Mouse (Mus musculus): ENCODE measurements around the gene Sox15. TPM values are rescaled to one million over a fixed set of nuclear protein-coding genes. Genes with fewer than 3 reads are reported as not detected.

Sox15 gene
- polyA plus RNA-seq (2014; fragmentation: Illumina TruSeq; extraction: RNeasy Lipid Tissue Mini Kit (QIAGEN cat#74804); ENCODE audit: low read depth, low replicate concordance): not detected

GRCm38 (mm10) chr11:69655264-69656064, at the start of gene Sox15:
TSS of gene Sox15 (plus strand) at chr11:69655314.

DNA sequence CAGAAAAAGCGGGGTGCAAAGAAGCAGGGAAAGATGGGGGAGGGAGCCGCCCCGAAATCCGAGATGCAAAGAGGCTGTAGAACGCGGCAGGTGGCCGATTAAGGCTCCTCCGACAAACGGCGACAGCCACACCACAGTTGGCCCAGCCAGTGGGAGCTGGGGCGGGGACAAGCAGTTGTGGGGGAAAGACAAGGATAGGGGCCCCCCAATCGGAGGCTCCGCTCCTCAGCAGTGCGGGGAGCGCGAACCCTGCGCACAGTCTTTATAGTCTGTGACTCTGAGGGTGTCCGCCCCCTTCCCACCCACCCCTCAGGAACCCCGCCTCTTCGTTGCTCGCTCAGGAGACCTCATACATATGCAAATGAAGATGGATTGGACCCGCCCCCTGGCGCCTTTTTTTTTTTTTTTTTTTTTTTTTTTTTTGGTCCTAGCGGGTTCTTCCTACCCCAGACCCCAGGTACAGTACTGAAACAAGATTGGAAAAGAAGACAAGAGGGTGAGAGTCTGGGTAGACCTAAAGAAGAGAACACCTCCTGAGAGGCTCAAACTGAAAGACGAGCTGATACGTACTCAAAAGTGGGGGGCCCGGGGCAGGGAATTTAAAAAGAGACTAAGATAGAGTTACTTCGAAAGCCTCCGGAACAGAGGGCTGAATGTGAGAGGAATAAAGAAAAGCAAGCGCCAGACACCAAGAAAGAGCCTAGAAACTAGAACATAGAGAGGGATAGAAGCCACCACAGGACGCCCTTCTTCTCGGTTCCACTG, 49.2 kb upstream of the Sox15 start, which contains the start of gene Atp1b2:
Gene Atp1b2, minus strand, starts transcription at position 217 of the 765 bp plus-strand sequence.

GRCm38 (mm10) chr11:69617805-69618204, 37.3 kb upstream of the Sox15 start, which contains the start of gene Shbg:
TSS of gene Shbg (minus strand) at chr11:69617905.

DNA sequence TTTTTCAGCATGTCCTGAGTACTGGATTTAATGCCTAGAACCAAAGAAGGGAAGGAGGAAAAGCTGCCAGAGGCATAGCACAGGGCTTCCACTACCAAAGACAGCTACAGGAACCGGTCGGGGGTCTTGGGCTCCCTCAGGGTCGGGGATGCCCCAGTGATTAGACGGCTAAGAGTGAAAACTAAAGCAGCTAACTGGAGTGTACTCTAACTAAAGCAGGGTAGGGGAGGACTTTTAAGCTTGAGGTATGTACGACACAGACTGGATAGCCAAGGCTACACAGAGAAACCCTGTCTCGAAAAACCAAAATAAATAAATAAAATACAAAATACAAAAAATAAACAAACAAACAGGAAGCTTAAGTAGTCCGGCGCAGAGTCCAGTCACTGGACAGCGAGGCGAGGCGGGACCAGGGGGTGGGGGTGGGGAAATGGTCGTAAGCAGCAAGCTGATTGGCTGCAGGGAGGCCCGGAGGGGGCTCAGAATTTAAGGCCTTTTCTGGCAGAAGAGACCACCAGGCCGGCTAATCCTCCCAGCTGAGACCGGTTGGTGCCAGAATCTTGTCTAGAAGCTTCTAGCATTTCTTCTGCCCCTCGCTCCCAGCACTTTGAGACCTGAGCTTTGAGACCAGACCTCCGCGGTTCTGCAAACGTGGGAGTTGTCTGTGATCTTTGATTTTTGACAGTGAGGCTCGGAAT, 33.4 kb upstream of the Sox15 start, which contains the start of gene Sat2:
Gene Sat2, plus strand, starts transcription at position 454 of the 698 bp plus-strand sequence.

DNA sequence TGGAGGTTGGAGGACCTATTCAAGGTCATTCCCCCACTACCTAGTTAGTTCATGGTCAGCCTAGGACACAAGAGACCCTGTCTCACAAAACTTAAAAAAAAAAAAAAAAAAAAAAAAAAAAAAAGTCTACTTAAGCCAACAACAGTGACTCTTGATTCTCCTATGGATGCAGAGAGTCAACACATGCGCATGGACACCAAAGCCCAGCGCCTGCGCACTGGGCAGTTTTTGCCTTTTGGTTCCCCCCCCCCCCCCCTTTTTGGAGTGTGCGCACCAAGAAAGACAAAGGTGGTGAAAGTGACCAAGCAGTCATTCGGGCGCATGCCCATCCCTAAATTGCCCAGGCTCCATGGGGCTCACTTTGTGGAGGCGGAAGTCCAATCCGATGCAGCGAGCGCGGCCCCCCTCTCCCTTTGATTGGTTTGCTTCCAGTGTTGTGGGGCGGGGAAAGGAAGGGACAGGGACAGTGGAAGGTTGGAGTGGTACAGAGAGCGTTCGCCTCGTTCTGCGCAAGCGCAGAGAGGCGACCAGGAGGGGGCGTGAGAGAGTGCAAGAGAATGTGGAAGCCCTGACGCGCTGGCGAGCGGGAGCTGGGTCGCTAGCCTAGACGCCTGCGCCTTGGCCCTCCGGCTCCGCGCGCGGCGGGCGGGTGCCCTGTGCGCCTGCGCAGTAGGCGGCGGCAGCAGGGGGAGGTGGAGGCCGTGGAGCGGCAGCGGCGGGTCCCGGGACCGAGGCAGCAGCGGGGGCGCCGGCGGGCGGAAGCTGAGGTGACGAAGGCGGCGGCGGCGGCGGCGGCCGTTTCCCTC, 22.6 kb upstream of the Sox15 start, which contains the start of gene Fxr2:
Gene Fxr2, plus strand, starts transcription at position 707 of the 806 bp plus-strand sequence.

DNA sequence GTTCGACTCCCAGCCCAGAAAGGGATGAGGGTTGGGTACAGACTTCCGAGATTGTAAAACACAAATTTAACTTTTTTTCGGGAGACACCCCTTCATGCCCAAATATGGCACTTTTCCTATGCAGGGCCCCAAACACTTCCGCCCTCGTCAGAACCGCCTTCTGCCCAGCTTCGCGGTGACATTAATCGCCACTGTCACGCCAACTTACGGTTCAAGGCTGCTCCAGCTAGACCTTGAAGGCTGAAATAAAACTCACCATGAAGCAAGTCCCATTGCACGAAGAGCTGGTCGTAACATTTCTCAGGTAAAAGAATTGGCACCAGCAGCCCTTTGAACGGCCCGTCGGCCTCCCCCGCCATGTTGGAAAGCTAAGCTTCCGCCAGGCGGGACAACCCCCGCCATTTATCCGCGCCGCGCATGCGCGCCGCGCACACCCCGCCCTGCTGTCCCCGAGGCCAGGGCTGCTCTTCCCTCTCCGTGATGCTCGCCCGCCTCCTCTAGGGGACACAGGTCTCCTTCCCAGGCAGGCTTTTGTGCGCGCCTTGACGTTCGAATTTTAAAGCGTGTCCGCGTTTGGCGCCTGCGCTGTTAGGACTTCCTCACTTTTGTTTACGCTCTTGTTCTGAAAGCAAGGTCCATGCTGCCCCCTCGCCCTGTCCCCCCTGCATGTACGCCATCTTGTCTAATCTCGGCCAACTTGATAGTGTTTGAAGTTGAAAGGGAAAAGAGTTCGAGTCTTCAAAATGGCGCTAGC, 7.3 kb downstream of the Sox15 start, which contains the start of gene Mpdu1:
Gene Mpdu1, minus strand, starts transcription at position 430 of the 754 bp plus-strand sequence.

DNA sequence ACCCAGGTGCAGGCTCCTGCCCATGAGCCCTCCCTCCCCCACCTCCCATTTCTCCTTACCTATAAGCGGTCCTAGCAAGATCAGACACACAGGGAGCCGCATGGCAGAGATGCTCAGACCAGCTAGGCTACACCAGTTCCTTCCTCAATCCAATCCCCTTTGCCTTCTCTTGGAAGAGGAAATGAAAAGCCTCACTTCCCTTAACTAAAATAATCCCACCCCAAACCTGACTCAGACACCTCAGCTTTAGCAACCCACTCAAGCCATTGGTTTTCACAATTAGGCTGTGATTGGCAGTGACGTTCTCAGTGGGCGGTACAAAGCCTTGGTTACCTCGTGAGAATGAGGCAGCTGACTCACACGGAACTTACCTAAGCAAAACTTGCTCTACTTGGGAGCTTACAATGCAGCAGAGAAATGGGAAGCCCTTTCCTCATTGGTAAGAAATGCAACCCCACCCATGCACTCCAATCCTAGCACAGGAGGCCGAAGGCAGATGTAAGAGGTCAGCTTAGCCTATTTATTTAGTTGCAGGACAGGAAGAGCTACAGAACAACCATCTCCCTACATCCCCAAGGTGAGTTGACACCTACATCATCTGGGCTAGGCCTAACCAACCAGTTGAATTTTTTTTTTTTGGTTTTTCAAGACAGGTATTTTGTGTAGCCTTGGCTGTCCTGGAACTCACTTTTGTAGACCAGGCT, 11.0 kb downstream of the Sox15 start, which contains the start of gene Cd68:
Gene Cd68, minus strand, starts transcription at position 193 of the 704 bp plus-strand sequence.

DNA sequence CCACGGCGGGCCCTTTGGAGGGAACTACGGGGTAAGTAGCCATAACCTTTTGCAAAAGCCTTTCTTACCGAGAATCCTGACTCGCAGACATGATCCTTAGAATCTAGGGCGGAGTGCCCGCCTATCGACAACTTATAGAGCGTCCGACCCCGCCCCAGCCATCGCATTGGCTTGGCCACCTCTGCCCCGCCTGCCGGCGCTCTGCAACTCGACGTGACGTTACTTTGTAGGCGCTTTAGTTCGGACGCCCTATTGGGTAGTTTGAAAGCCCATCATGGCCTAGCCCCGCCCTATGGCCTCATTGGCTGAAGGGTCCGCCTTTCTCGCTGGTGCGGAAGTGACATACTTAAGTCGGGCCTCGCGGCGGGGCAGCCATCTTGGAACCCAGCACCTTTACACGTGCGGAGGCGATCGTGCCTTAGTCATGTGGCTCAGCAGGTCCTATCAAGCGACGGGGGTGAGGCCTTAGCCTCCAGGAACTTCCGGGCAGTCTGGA, 17.1 kb downstream of the Sox15 start, which contains the start of gene Eif4a1:
Gene Eif4a1, minus strand, starts transcription at position 213 of the 496 bp plus-strand sequence.

DNA sequence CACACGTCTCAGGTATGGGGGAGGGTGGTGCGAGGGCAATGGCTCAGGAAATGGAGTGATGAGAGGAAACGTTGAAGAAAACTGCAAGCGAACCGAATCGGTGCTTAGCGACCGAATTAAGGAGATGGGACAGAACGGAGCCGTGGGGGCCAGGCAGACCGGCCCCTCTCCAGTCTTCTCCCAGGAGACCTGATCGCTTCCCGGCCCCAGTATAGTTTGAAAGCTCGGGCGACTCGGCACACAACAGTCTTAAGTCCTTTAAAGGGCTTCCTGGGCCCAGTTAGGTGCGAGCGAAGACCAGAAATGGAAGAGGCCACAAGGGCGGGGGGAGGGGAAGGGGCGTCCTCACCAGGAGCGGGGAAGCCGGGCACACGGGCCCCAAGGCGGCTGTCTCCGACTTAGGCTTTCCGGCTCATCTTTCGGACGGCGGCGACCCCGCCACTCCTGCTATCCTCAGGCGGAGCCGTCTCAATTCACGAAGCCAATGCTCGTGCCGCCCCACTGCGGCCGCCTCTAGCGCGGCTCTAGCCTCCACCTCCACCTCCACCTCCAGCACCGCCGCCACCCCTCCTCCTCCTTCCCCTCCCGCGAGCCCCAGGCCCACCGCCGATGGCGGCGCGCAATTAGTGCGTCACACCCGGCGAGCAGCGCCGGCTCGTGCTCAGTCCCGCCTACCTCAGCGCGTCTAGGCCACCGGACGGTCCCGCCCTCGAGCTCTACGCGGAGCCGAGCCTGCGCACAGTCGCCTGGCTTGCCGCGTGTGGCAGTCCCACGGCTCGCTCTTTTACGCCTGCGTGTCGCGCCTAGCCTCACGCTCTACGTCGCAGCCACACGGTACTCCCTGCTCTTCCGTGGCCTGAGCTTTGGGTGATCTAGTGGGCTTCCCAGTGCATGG, 26.4 kb downstream of the Sox15 start, which contains the start of gene Senp3:
Gene Senp3, minus strand, starts transcription at position 771 of the 895 bp plus-strand sequence.

DNA sequence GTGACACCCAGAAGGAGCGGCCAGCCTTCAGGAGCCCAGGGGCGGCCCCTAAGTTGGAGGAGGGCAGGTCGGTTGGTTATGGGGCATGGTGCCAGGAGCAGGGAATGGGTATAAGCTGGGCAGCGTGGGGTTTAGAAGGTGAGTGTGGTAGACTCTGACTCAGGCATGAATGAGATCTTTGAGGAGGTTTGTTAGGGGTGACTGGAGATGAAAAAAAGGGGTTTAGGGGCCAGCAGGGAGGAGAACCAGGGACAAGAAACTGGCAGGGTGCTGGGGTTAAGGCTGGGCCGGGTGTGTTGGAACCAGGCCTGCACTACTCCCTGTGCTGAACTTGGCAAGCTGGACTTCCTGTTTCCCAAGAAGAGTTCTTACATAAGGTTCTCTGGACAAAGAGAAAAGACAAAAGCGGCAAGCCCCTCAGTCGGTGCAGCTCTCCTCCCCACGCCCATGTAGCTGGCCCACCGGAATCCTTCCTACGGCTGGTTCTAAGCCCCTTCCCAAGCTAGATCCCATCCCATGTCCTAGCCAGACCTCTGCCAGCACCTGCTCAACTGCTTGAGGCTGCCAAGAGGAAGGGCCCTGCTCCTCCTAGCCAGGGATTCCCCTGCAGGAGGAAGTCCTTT, 30.5 kb downstream of the Sox15 start, which contains the start of gene Tnfsf13:
Gene Tnfsf13, minus strand, starts transcription at position 259 of the 623 bp plus-strand sequence.

GRCm38 (mm10) chr11:69695361-69696181, 40.5 kb downstream of the Sox15 start, which contains the start of the genes Tnfsf12 and Tnfsfm13:
TSS of gene Tnfsf12 (minus strand) at chr11:69695849.
TSS of gene Tnfsfm13 (minus strand) at chr11:69696098.

Other genes with a start within 250 kb of the Sox15 start
- gene Kdm6b, start 241.6 kb upstream of the Sox15 start, polyA plus RNA-seq (2014; fragmentation: Illumina TruSeq; extraction: RNeasy Lipid Tissue Mini Kit (QIAGEN cat#74804); ENCODE audit: low read depth, low replicate concordance): 3.8 TPM
- not detected for gene Dnah2, start 106.2 kb upstream of the Sox15 start, polyA plus RNA-seq (2014; fragmentation: Illumina TruSeq; extraction: RNeasy Lipid Tissue Mini Kit (QIAGEN cat#74804); ENCODE audit: low read depth, low replicate concordance)
- gene Efnb3, start 95.1 kb upstream of the Sox15 start, polyA plus RNA-seq (2014; fragmentation: Illumina TruSeq; extraction: RNeasy Lipid Tissue Mini Kit (QIAGEN cat#74804); ENCODE audit: low read depth, low replicate concordance): 0.29 TPM
- gene Wrap53, start 75.1 kb upstream of the Sox15 start, polyA plus RNA-seq (2014; fragmentation: Illumina TruSeq; extraction: RNeasy Lipid Tissue Mini Kit (QIAGEN cat#74804); ENCODE audit: low read depth, low replicate concordance): 1.6 TPM
- 8.5 TPM for gene Trp53, start 75.0 kb upstream of the Sox15 start, polyA plus RNA-seq (2014; fragmentation: Illumina TruSeq; extraction: RNeasy Lipid Tissue Mini Kit (QIAGEN cat#74804); ENCODE audit: low read depth, low replicate concordance)
- 31.6 TPM for gene Atp1b2, start 49.4 kb upstream of the Sox15 start, polyA plus RNA-seq (2014; fragmentation: Illumina TruSeq; extraction: RNeasy Lipid Tissue Mini Kit (QIAGEN cat#74804); ENCODE audit: low read depth, low replicate concordance)
- not detected for gene Shbg, start 37.4 kb upstream of the Sox15 start, polyA plus RNA-seq (2014; fragmentation: Illumina TruSeq; extraction: RNeasy Lipid Tissue Mini Kit (QIAGEN cat#74804); ENCODE audit: low read depth, low replicate concordance)
- 2.8 TPM for gene Sat2, start 33.3 kb upstream of the Sox15 start, polyA plus RNA-seq (2014; fragmentation: Illumina TruSeq; extraction: RNeasy Lipid Tissue Mini Kit (QIAGEN cat#74804); ENCODE audit: low read depth, low replicate concordance)
- 14.5 TPM for gene Fxr2, start 22.3 kb upstream of the Sox15 start, polyA plus RNA-seq (2014; fragmentation: Illumina TruSeq; extraction: RNeasy Lipid Tissue Mini Kit (QIAGEN cat#74804); ENCODE audit: low read depth, low replicate concordance)
- 23.0 TPM for gene Mpdu1, start 7.3 kb downstream of the Sox15 start, polyA plus RNA-seq (2014; fragmentation: Illumina TruSeq; extraction: RNeasy Lipid Tissue Mini Kit (QIAGEN cat#74804); ENCODE audit: low read depth, low replicate concordance)
- gene Cd68, start 10.8 kb downstream of the Sox15 start, polyA plus RNA-seq (2014; fragmentation: Illumina TruSeq; extraction: RNeasy Lipid Tissue Mini Kit (QIAGEN cat#74804); ENCODE audit: low read depth, low replicate concordance): 4.0 TPM
- 617 TPM for gene Eif4a1, start 17.1 kb downstream of the Sox15 start, polyA plus RNA-seq (2014; fragmentation: Illumina TruSeq; extraction: RNeasy Lipid Tissue Mini Kit (QIAGEN cat#74804); ENCODE audit: low read depth, low replicate concordance)
- 56.8 TPM for gene Senp3, start 26.8 kb downstream of the Sox15 start, polyA plus RNA-seq (2014; fragmentation: Illumina TruSeq; extraction: RNeasy Lipid Tissue Mini Kit (QIAGEN cat#74804); ENCODE audit: low read depth, low replicate concordance)
- 8.3 TPM for gene Tnfsf13, start 30.5 kb downstream of the Sox15 start, polyA plus RNA-seq (2014; fragmentation: Illumina TruSeq; extraction: RNeasy Lipid Tissue Mini Kit (QIAGEN cat#74804); ENCODE audit: low read depth, low replicate concordance)
- gene Tnfsf12, start 40.5 kb downstream of the Sox15 start, polyA plus RNA-seq (2014; fragmentation: Illumina TruSeq; extraction: RNeasy Lipid Tissue Mini Kit (QIAGEN cat#74804); ENCODE audit: low read depth, low replicate concordance): 2.2 TPM
- gene Tnfsfm13, start 40.8 kb downstream of the Sox15 start, polyA plus RNA-seq (2014; fragmentation: Illumina TruSeq; extraction: RNeasy Lipid Tissue Mini Kit (QIAGEN cat#74804); ENCODE audit: low read depth, low replicate concordance): 1.6 TPM
- 37.7 TPM for gene Polr2a, start 103.3 kb downstream of the Sox15 start, polyA plus RNA-seq (2014; fragmentation: Illumina TruSeq; extraction: RNeasy Lipid Tissue Mini Kit (QIAGEN cat#74804); ENCODE audit: low read depth, low replicate concordance)
- not detected for gene Slc35g3, start 106.7 kb downstream of the Sox15 start, polyA plus RNA-seq (2014; fragmentation: Illumina TruSeq; extraction: RNeasy Lipid Tissue Mini Kit (QIAGEN cat#74804); ENCODE audit: low read depth, low replicate concordance)
- 35.4 TPM for gene Zbtb4, start 110.6 kb downstream of the Sox15 start, polyA plus RNA-seq (2014; fragmentation: Illumina TruSeq; extraction: RNeasy Lipid Tissue Mini Kit (QIAGEN cat#74804); ENCODE audit: low read depth, low replicate concordance)
- gene Chrnb1, start 140.6 kb downstream of the Sox15 start, polyA plus RNA-seq (2014; fragmentation: Illumina TruSeq; extraction: RNeasy Lipid Tissue Mini Kit (QIAGEN cat#74804); ENCODE audit: low read depth, low replicate concordance): 1.3 TPM
- gene Fgf11, start 146.5 kb downstream of the Sox15 start, polyA plus RNA-seq (2014; fragmentation: Illumina TruSeq; extraction: RNeasy Lipid Tissue Mini Kit (QIAGEN cat#74804); ENCODE audit: low read depth, low replicate concordance): 5.0 TPM
- gene Tmem102, start 150.3 kb downstream of the Sox15 start, polyA plus RNA-seq (2014; fragmentation: Illumina TruSeq; extraction: RNeasy Lipid Tissue Mini Kit (QIAGEN cat#74804); ENCODE audit: low read depth, low replicate concordance): not detected
- gene Gm39566, start 160.0 kb downstream of the Sox15 start, polyA plus RNA-seq (2014; fragmentation: Illumina TruSeq; extraction: RNeasy Lipid Tissue Mini Kit (QIAGEN cat#74804); ENCODE audit: low read depth, low replicate concordance): not detected
- not detected for gene Spem2, start 163.2 kb downstream of the Sox15 start, polyA plus RNA-seq (2014; fragmentation: Illumina TruSeq; extraction: RNeasy Lipid Tissue Mini Kit (QIAGEN cat#74804); ENCODE audit: low read depth, low replicate concordance)
- not detected for gene Spem1, start 166.9 kb downstream of the Sox15 start, polyA plus RNA-seq (2014; fragmentation: Illumina TruSeq; extraction: RNeasy Lipid Tissue Mini Kit (QIAGEN cat#74804); ENCODE audit: low read depth, low replicate concordance)
- 1.5 TPM for gene Nlgn2, start 182.5 kb downstream of the Sox15 start, polyA plus RNA-seq (2014; fragmentation: Illumina TruSeq; extraction: RNeasy Lipid Tissue Mini Kit (QIAGEN cat#74804); ENCODE audit: low read depth, low replicate concordance)
- gene Tmem256, start 183.2 kb downstream of the Sox15 start, polyA plus RNA-seq (2014; fragmentation: Illumina TruSeq; extraction: RNeasy Lipid Tissue Mini Kit (QIAGEN cat#74804); ENCODE audit: low read depth, low replicate concordance): 24.3 TPM
- gene Plscr3, start 191.1 kb downstream of the Sox15 start, polyA plus RNA-seq (2014; fragmentation: Illumina TruSeq; extraction: RNeasy Lipid Tissue Mini Kit (QIAGEN cat#74804); ENCODE audit: low read depth, low replicate concordance): 1.6 TPM
- gene Tnk1, start 203.4 kb downstream of the Sox15 start, polyA plus RNA-seq (2014; fragmentation: Illumina TruSeq; extraction: RNeasy Lipid Tissue Mini Kit (QIAGEN cat#74804); ENCODE audit: low read depth, low replicate concordance): not detected
- not detected for gene Tmem95, start 222.7 kb downstream of the Sox15 start, polyA plus RNA-seq (2014; fragmentation: Illumina TruSeq; extraction: RNeasy Lipid Tissue Mini Kit (QIAGEN cat#74804); ENCODE audit: low read depth, low replicate concordance)
- 2.4 TPM for gene Kctd11, start 226.1 kb downstream of the Sox15 start, polyA plus RNA-seq (2014; fragmentation: Illumina TruSeq; extraction: RNeasy Lipid Tissue Mini Kit (QIAGEN cat#74804); ENCODE audit: low read depth, low replicate concordance)
- not detected for gene Acap1, start 240.2 kb downstream of the Sox15 start, polyA plus RNA-seq (2014; fragmentation: Illumina TruSeq; extraction: RNeasy Lipid Tissue Mini Kit (QIAGEN cat#74804); ENCODE audit: low read depth, low replicate concordance)
- not detected for gene 2810408A11Rik, start 245.7 kb downstream of the Sox15 start, polyA plus RNA-seq (2014; fragmentation: Illumina TruSeq; extraction: RNeasy Lipid Tissue Mini Kit (QIAGEN cat#74804); ENCODE audit: low read depth, low replicate concordance)
- gene Neurl4, start 245.8 kb downstream of the Sox15 start, polyA plus RNA-seq (2014; fragmentation: Illumina TruSeq; extraction: RNeasy Lipid Tissue Mini Kit (QIAGEN cat#74804); ENCODE audit: low read depth, low replicate concordance): 3.1 TPM

All from adrenal gland, adult 10 weeks (tissue).